Mouse (Mus musculus) hindbrain, embryonic 11.5 days (tissue): ENCODE results near the gene Ctdsp2. TPM values are rescaled to one million over a fixed set of nuclear protein-coding genes. Genes with fewer than 3 reads are reported as not detected.
A peak's percentile ranks its signal among the peaks of the same experiment; 100 is the strongest.

Experiments
- ATAC-seq: fragments of 200-750 bp; cut with Nextera tagmentation; 2 replicates; pipeline ENCODE4 v1.8.0; 2017; ENCODE audit warnings: mild to moderate bottlenecking, moderate TSS enrichment, moderate library complexity; ENCODE audit not compliant: low FRiP score
- DNase-seq: peaks from one replicate; pipeline ENCODE4 v3.0.0-alpha.2; 2015; ENCODE audit warnings: low spot score
- H3K27ac ChIP-seq: fragments of 300-500 bp; sonication (generic); 2 replicates; pipeline ENCODE4 v1.5.1; 2014; ENCODE audit warnings: mild to moderate bottlenecking, low read depth, low read length
- H3K27me3 ChIP-seq: fragments of 300-500 bp; sonication (generic); 2 replicates; pipeline ENCODE4 v1.6.1; 2014; ENCODE audit warnings: mild to moderate bottlenecking, low read length, moderate library complexity, mixed read lengths; ENCODE audit not compliant: control insufficient read depth, insufficient read depth
- H3K36me3 ChIP-seq: fragments of 300-500 bp; sonication (generic); 2 replicates; pipeline ENCODE4 v1.6.1; 2014; ENCODE audit warnings: mild to moderate bottlenecking, low read length, moderate library complexity, mixed read lengths; ENCODE audit not compliant: control insufficient read depth, insufficient read depth
- H3K4me1 ChIP-seq: fragments of 300-500 bp; sonication (generic); replicated peaks from 2 replicates; pipeline ENCODE4 v1.6.1; 2014; ENCODE audit warnings: low read length, mixed read lengths; ENCODE audit not compliant: control insufficient read depth, insufficient read depth
- H3K4me2 ChIP-seq: fragments of 300-500 bp; sonication (generic); replicated peaks from 2 replicates; pipeline ENCODE4 v1.6.1; 2014; ENCODE audit warnings: mild to moderate bottlenecking, low read depth, low read length
- H3K4me3 ChIP-seq: fragments of 300-500 bp; sonication (generic); 2 replicates; pipeline ENCODE4 v1.5.1; 2014; ENCODE audit warnings: low read depth, low read length
- H3K9ac ChIP-seq: fragments of 300-500 bp; sonication (generic); 2 replicates; pipeline ENCODE4 v1.6.1; 2014; ENCODE audit warnings: low read depth, low read length
- H3K9me3 ChIP-seq: fragments of 300-500 bp; sonication (generic); 2 replicates; pipeline ENCODE4 v1.6.1; 2016; ENCODE audit warnings: low read length; ENCODE audit not compliant: control insufficient read depth
- WGBS: fragments of 180-500 bp; shearing (Covaris S2); extraction: QIAGEN DNeasy Blood & Tissue Kit; methylation state at CpG from one replicate; pipeline ENCODE4 v1.1.7; 2014; 5-methylcytosine and 5-hydroxymethylcytosine counted together
- polyA plus RNA-seq: library from polyadenylated mRNA; unstranded; fragments of >200 nt; fragmentation: Nextera tagmentation; extraction: Ambion mirVana; gene quantifications from 2 replicates; pipeline ENCODE4 v1.2.1, GENCODE M21; 2014

Ctdsp2 gene
- polyA plus RNA-seq, 1 experiment from 2014 or later = 40.3 TPM

- no peak for ATAC-seq
These were observed 5.5 kb upstream of the Ctdsp2 start for GRCm38 (mm10) chr10:126972988-126973387.

GRCm38 (mm10) chr10:126975706-126976105, 2.8 kb upstream of the Ctdsp2 start:
- Histone ChIP-seq H3K27me3 (peaks cover 11% of the 10 kb centered on the region), H3K4me3 (no peak overlapping the region), H3K9me3 (no peaks in the 10 kb centered on the region), H3K4me1 (peaks cover 7% of the 10 kb centered on the region), H3K36me3 (no peaks in the 10 kb centered on the region), H3K4me2 (no peak overlapping the region), H3K9ac (no peak overlapping the region), H3K27ac (no peak overlapping the region)
- DNase-seq = no peak
- WGBS = 91% methylated on average over 6 of the region's 6 CpGs
- no peak for ATAC-seq

More at GRCm38 (mm10) chr10:126972988-126973387, 5.5 kb upstream of the Ctdsp2 start:
- DNase-seq = no peak
- Histone ChIP-seq H3K4me2 (no peak overlapping the region), H3K9me3 (no peaks in the 10 kb centered on the region), H3K4me3 (no peak overlapping the region), H3K9ac (no peak overlapping the region), H3K4me1 (peaks cover 6% of the 10 kb centered on the region), H3K36me3 (no peaks in the 10 kb centered on the region), H3K27ac (no peak overlapping the region), H3K27me3 (peaks cover 11% of the 10 kb centered on the region)
- 29% methylated on average over 7 of the region's 7 CpGs for WGBS

GRCm38 (mm10) chr10:126977076-126977475, 1.4 kb upstream of the Ctdsp2 start:
- Histone ChIP-seq H3K9me3 (no peaks in the 10 kb centered on the region), H3K27ac (no peak overlapping the region), H3K27me3 (peaks cover 9% of the 10 kb centered on the region), H3K36me3 (no peaks in the 10 kb centered on the region), H3K4me3 (no peak overlapping the region), H3K9ac (no peak overlapping the region), H3K4me1 (peaks cover 9% of the 10 kb centered on the region), H3K4me2 (no peak overlapping the region)
- DNase-seq (no peak), ATAC-seq (no peak)
- WGBS = 20% methylated on average over 4 of the region's 4 CpGs

- H3K9me3 ChIP-seq = no peaks in the 10 kb centered on the region
- DNase-seq (peak; percentile 65), ATAC-seq (peak; percentile 38)
- H3K4me1 ChIP-seq = peaks cover 16% of the 10 kb centered on the region
- 0% methylated on average over 10 of the region's 62 CpGs for WGBS
- no peaks in the 10 kb centered on the region for H3K36me3 ChIP-seq
- peak overlapping the region; percentile 70 for H3K9ac ChIP-seq
- H3K27me3 ChIP-seq = peaks cover 4% of the 10 kb centered on the region
- H3K4me3 ChIP-seq = peak overlapping the region; percentile 100
- H3K27ac ChIP-seq = peak overlapping the region; percentile 99
- H3K4me2 ChIP-seq = peak overlapping the region; percentile 85
These were observed 661 bp downstream of the Ctdsp2 start for GRCm38 (mm10) chr10:126979121-126979635.

GRCm38 (mm10) chr10:126979636-126980151, 1.2 kb downstream of the Ctdsp2 start:
- H3K27ac ChIP-seq = peak overlapping the region; percentile 99
- H3K9me3 ChIP-seq = no peaks in the 10 kb centered on the region
- H3K27me3 ChIP-seq = peaks cover 4% of the 10 kb centered on the region
- WGBS = under 1% methylated on average over 52 of the region's 57 CpGs
- DNase-seq (no peak), ATAC-seq (peak; percentile 6; the same call in 1 of the 2 replicates)
- H3K4me1 ChIP-seq = peaks cover 18% of the 10 kb centered on the region
- H3K9ac ChIP-seq = peak overlapping the region; percentile 70
- H3K4me2 ChIP-seq = peak overlapping the region; percentile 85
- peak overlapping the region; percentile 100 for H3K4me3 ChIP-seq
- no peaks in the 10 kb centered on the region for H3K36me3 ChIP-seq

GRCm38 (mm10) chr10:126980221-126980932, 1.9 kb downstream of the Ctdsp2 start:
- DNase-seq = peak; percentile 70
- Histone ChIP-seq H3K4me2 (peak overlapping the region; percentile 85), H3K36me3 (no peaks in the 10 kb centered on the region), H3K9me3 (no peaks in the 10 kb centered on the region), H3K27me3 (peaks cover 4% of the 10 kb centered on the region), H3K4me1 (peaks cover 18% of the 10 kb centered on the region), H3K4me3 (peak overlapping the region; percentile 100), H3K27ac (peak overlapping the region; percentile 99), H3K9ac (peak overlapping the region; percentile 70)
- under 1% methylated on average over 16 of the region's 16 CpGs for WGBS
- peak; percentile 6; the same call in 1 of the 2 replicates for ATAC-seq

- 8% methylated on average over 11 of the region's 11 CpGs for WGBS
- H3K36me3 ChIP-seq = no peaks in the 10 kb centered on the region
- peaks cover 2% of the 10 kb centered on the region for H3K27me3 ChIP-seq
- DNase-seq (no peak), ATAC-seq (no peak)
- H3K4me2 ChIP-seq = peak overlapping the region; percentile 85
- H3K9me3 ChIP-seq = no peaks in the 10 kb centered on the region
- peak overlapping the region; percentile 100 for H3K4me3 ChIP-seq
- peaks cover 18% of the 10 kb centered on the region for H3K4me1 ChIP-seq
- H3K27ac ChIP-seq = peak overlapping the region; percentile 99; the same call in 1 of the 2 replicates
- peak overlapping the region; percentile 70 for H3K9ac ChIP-seq
These were observed 2.5 kb downstream of the Ctdsp2 start for GRCm38 (mm10) chr10:126980933-126981530.

- Histone ChIP-seq H3K9ac (no peak overlapping the region), H3K36me3 (no peaks in the 10 kb centered on the region), H3K4me3 (no peak overlapping the region), H3K4me2 (peak overlapping the region; percentile 85; the same call in 1 of the 2 replicates), H3K27ac (no peak overlapping the region), H3K27me3 (no peaks in the 10 kb centered on the region), H3K9me3 (no peaks in the 10 kb centered on the region), H3K4me1 (peaks cover 18% of the 10 kb centered on the region)
- DNase-seq (no peak), ATAC-seq (no peak)
- 72% methylated on average over 3 of the region's 3 CpGs for WGBS
These were observed 3.2 kb downstream of the Ctdsp2 start for GRCm38 (mm10) chr10:126981746-126982145.
